Mouse (Mus musculus) testis, adult 2 months (tissue): ENCODE results near the gene Gimd1. TPM values are rescaled to one million over a fixed set of nuclear protein-coding genes. Genes with fewer than 3 reads are reported as not detected.
A peak's percentile ranks its signal among the peaks of the same experiment; 100 is the strongest.

Experiments used
- H3K27ac ChIP-seq: fragments of 200-500 bp; 2 replicates; pipeline ENCODE4 v1.5.1; 2012; ENCODE audit warnings: low read depth, low read length; ENCODE audit not compliant: control insufficient read depth, insufficient read depth
- H3K27me3 ChIP-seq: fragments of 200-500 bp; 2 replicates; pipeline ENCODE4 v1.6.1; 2012; ENCODE audit warnings: mild to moderate bottlenecking, low read length, moderate library complexity; ENCODE audit not compliant: control insufficient read depth, insufficient read depth
- H3K36me3 ChIP-seq: fragments of 200-500 bp; 2 replicates; pipeline ENCODE4 v1.6.1; 2012; ENCODE audit warnings: mild to moderate bottlenecking, low read length; ENCODE audit not compliant: control insufficient read depth, insufficient read depth
- H3K4me1 ChIP-seq: fragments of 200-500 bp; 2 replicates; pipeline ENCODE4 v1.6.1; 2012; ENCODE audit warnings: low read length; ENCODE audit not compliant: control insufficient read depth, insufficient read depth
- H3K4me3 ChIP-seq: fragments of 200-500 bp; 2 replicates; pipeline ENCODE4 v1.5.1; 2012; ENCODE audit warnings: low read depth, mild to moderate bottlenecking, low read length, moderate library complexity, mixed read lengths; ENCODE audit not compliant: control insufficient read depth
- CTCF ChIP-seq: fragments of 200-500 bp; IDR thresholded peaks from 2 replicates; pipeline ENCODE4 v1.5.1; 2012; ENCODE audit warnings: low read depth, mild to moderate bottlenecking, inconsistent platforms, low read length, moderate library complexity; ENCODE audit not compliant: control insufficient read depth, insufficient read depth, insufficient replicate concordance
- POLR2A ChIP-seq: fragments of 200-500 bp; IDR thresholded peaks from 2 replicates; pipeline ENCODE4 v1.6.1; 2012; ENCODE audit warnings: low read depth, mild to moderate bottlenecking, inconsistent platforms, low read length, moderate library complexity; ENCODE audit not compliant: control insufficient read depth
- polyA plus RNA-seq: library from polyadenylated mRNA; depleted of rRNA; stranded (reverse); fragments of >200 nt; gene quantifications from 2 replicates; pipeline ENCODE4 v1.2.3, GENCODE M21; 2012; rRNA removed

Gimd1 gene
- polyA plus RNA-seq: not detected in 2 replicates

DNA sequence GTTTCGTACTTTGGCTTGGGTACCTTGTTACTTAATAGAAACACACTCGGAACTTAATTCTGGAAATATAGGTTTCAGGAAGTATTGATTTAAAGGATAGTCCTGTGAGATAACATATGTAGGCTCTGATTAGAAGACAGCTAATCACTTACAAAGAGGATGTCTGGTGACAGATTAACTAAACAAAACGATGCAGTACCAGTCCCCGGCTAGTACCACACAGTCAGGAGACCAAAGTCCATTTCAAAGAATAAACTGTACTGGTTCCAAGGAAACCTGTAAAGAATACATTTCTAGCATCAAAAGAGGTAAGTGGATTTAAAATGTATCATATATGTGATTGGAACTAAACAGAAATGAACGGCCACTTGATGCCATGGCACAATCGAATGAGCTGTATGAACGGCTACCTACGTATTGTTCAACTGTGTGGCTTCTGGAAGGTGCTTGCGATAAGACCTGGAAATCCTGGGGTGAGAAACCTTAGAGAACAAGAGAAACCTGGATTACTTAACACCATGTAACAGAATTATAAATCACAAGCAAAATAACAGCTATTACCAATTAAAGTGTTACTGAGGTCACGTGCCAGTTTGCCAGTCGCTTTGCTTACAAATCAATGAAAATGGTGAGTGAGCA is at the start of gene Gimd1:
Gene Gimd1, plus strand, starts transcription at position 220 of the 639 bp plus-strand sequence.
- TF ChIP-seq POLR2A: no peak
- no peak for TF ChIP-seq CTCF
- no peaks in the 10 kb centered on the region for H3K27me3 ChIP-seq

DNA sequence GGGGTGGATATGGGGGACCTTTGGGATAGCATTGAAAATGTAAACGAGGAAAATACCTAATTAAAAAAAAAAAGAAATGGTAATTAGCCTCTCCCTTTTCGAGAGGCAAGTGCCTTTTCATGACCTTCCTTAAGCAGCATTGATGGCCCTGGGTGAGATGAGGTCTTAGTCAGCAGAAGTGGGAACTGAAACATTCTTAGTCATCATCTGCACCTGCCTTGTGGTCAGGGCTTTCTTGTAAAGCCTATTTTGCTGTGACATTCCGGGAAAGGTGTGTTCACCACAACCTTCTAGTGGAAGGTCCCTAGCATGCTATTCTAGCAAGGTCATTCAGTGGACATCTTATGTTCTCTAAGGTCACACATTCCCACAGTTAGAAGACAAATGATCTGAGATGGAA is 48.4 kb upstream of the Gimd1 start:
- peaks cover 5% of the 10 kb centered on the region; the same call in 1 of the 2 replicates for H3K4me1 ChIP-seq
- H3K27me3 ChIP-seq: no peaks in the 10 kb centered on the region
- H3K4me3 ChIP-seq: peak overlapping the region; percentile 15; the same call in 1 of the 2 replicates
- no peak overlapping the region for H3K27ac ChIP-seq
- TF ChIP-seq POLR2A: no peak
- no peaks in the 10 kb centered on the region for H3K36me3 ChIP-seq

More for the DNA sequence above, at the start of gene Gimd1:
- Histone ChIP-seq H3K4me3 (no peak within 1 kb of the TSS), H3K27ac (no peak within 1 kb of the TSS), H3K4me1 (no peaks in the 10 kb centered on the region), H3K36me3 (no peaks in the 10 kb centered on the region)

DNA sequence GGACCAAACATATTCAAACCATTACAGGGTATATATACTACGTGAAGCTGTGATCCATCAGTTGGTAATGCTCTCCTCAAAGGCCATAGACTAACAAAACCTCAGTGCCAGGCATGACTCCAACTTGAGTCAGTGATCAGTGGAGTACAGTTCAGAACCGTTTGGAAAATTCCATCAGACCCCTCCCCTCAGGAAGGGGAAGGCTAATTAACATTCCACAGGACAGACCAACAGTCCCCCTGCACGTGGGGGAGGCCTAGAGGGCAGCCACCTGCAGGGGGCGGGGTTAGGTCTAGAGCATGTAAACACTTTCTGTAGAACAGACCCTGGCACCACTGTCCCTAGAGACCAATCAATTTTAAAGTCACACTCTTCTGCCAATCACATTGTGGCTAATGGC is 47.3 kb upstream of the Gimd1 start:
- peak overlapping the region; percentile 58; the same call in 1 of the 2 replicates for H3K4me3 ChIP-seq
- H3K36me3 ChIP-seq: no peaks in the 10 kb centered on the region
- TF ChIP-seq POLR2A: no peak
- TF ChIP-seq CTCF: no peak
- H3K4me1 ChIP-seq: peaks cover 5% of the 10 kb centered on the region; the same call in 1 of the 2 replicates
- H3K27me3 ChIP-seq: no peaks in the 10 kb centered on the region
- H3K27ac ChIP-seq: peak overlapping the region; percentile 29; the same call in 1 of the 2 replicates

DNA sequence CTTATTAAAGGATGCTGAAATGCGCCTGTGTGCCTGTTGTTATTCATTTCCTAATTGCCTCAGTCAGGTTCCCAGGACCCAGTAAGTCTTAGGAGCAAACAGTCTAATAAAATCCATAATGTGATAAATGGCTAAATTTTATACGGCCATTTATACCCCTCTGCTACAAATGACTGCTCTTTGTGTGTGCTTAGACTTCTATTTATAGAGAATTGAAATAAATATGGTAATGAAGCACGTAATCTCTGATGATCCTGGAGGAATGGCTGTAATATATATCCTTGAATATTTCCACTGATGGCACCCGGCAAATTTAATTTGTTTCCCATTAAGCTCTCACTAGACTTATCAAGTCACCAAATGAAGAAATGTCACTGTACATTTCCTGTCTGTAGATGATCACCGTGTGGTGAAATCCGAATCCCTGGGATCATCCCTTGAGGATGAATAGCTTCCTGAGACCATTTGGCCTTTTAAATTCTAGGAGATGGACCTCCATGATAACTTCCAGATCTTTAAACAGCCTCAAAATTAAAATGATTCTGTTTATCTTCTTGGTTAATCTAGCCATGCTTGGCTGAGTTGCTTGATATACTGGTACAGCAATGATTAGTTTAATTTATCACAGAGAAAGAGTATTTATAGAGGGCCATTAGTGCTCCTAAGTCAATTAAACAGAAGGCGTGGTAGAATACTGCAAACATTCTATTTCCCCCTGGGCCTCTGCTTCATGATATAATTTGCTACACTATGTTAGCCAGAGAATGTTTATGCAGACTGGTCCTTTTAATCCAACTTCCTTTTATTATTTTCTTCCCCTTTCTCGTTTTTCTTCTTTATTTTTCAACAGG is 44.3 kb upstream of the Gimd1 start:
- Histone ChIP-seq H3K27me3 (no peaks in the 10 kb centered on the region), H3K4me3 (no peak overlapping the region), H3K36me3 (no peaks in the 10 kb centered on the region), H3K27ac (no peak overlapping the region), H3K4me1 (peaks cover 5% of the 10 kb centered on the region; the same call in 1 of the 2 replicates)
- TF ChIP-seq POLR2A (no peak), CTCF (no peak)

DNA sequence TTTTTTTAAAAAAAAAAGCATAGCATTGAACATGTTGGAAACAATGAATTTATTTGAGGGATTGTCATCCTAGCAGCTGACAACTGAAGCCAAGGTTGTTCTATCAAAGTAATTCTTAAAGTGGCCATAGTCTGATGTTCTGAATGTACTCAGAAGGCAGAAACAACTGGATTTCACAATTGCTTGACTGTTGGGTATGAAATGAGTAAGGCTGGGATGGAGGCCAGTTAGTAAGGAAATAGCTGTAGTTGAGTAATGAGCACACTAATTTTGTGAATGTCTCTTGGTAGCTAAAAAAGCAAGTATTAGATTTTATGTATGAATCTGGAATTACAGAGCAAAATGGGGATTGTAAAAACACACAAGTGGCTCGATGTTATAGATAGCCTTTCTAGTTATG is 41.5 kb upstream of the Gimd1 start:
- TF ChIP-seq CTCF (no peak), POLR2A (no peak)
- no peak overlapping the region for H3K4me3 ChIP-seq

DNA sequence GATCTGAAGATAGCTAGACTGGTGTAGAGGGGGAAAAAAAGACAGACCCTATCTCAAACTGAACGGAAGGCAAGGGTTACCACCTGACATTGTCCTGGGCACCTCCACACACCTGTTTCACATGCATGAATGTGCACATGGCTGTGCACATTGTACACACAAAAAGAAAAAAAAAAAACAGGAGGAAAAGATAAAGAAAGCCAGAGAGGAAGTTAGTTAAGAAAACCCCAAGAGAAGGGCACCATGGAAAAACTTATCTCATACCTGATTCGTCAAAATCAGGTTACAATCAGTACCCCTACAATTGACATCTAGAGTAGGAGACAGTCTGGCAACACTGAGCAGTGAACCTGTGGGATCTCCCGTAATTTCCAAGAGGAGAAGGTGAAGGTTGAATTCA is 39.6 kb upstream of the Gimd1 start:
- no peak overlapping the region for H3K4me3 ChIP-seq
- H3K27me3 ChIP-seq: no peaks in the 10 kb centered on the region
- TF ChIP-seq POLR2A: no peak
- no peak for TF ChIP-seq CTCF
- H3K4me1 ChIP-seq: no peaks in the 10 kb centered on the region
- H3K27ac ChIP-seq: no peak overlapping the region
- no peaks in the 10 kb centered on the region for H3K36me3 ChIP-seq

More for the DNA sequence above, 41.5 kb upstream of the Gimd1 start:
- Histone ChIP-seq H3K36me3 (no peaks in the 10 kb centered on the region), H3K27me3 (no peaks in the 10 kb centered on the region), H3K27ac (no peak overlapping the region), H3K4me1 (no peaks in the 10 kb centered on the region)

DNA sequence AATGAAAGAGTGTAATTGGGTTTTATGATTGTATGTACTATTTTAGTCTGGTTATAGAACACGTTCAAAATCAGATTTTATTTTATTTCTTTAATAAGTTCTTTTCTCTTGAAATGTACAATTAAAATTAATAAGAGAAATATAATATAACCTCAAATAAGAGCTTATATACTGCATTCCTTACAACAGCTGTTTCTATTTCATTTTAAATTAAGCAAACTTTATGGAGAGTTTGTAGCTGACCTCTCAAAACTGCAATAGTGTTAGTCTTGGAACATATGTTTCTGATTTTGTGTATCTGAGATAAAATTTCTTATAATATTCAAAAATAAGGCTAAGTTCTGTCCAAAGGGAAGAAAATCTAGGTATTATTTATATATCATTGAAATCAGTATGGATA is 39.0 kb upstream of the Gimd1 start:
- no peaks in the 10 kb centered on the region for H3K36me3 ChIP-seq
- no peak overlapping the region for H3K4me3 ChIP-seq
- TF ChIP-seq POLR2A (no peak), CTCF (no peak)
- no peaks in the 10 kb centered on the region for H3K4me1 ChIP-seq
- no peaks in the 10 kb centered on the region for H3K27me3 ChIP-seq
- no peak overlapping the region for H3K27ac ChIP-seq

DNA sequence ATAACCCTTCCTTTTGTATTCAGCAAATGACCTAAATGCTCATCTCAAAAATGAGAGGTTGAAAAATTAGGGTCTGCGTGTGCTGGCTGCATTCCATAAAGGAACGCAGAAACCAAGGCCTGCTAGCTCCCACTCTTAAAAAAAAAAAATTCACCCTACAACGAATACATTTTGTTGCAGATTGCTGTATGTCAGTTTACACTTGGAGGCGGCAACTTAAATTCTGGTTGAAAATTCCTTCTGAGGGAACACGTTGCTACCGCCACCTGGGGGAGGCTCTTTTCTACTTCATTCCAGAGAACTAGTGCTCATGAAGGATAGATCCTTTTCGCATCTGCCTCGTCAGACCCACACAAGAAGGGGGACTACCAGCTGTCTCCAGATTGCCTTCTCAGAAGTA is 879 bp upstream of the Gimd1 start:
- no peak overlapping the region for H3K27ac ChIP-seq
- no peak overlapping the region for H3K4me3 ChIP-seq
- no peaks in the 10 kb centered on the region for H3K36me3 ChIP-seq
- TF ChIP-seq CTCF (no peak), POLR2A (no peak)
- H3K27me3 ChIP-seq: no peaks in the 10 kb centered on the region
- H3K4me1 ChIP-seq: no peaks in the 10 kb centered on the region
